In genomic region chr5:138995721-138996311, GRCm38 (mm10) we compare ENCODE assay signal across 8 mouse cellular contexts. TPM values are rescaled to one million over a fixed set of nuclear protein-coding genes. Genes with fewer than 3 reads are reported as not detected.
A peak's percentile ranks its signal among the peaks of the same experiment; 100 is the strongest.
DNase-seq lines count a peak whose midpoint lies in the region; ATAC-seq and TF ChIP-seq lines count a peak whose summit lies in the region.

No protein-coding gene starts in this region.

- H3K27ac ChIP-seq in hindbrain, embryonic 12.5 days, result peak overlapping the region; percentile 80
- H3K27ac ChIP-seq in lung, postnatal 0 days (ENCODE audit: low read length), result peak overlapping the region; percentile 97

- H3K4me1 ChIP-seq in hindbrain, embryonic 12.5 days, result peaks cover 60% of the 10 kb centered on the region
- H3K4me1 ChIP-seq in lung, postnatal 0 days (ENCODE audit: insufficient read depth, low read depth, low read length), result peaks cover 37% of the 10 kb centered on the region

- peak; percentile 56; the same call in 1 of the 2 replicates for TF ChIP-seq EP300 in lung, postnatal 0 days (IDR thresholded peaks at IDR 0.05)

- WGBS in hindbrain, embryonic 12.5 days, result under 1% methylated on average over 35 of the region's 52 CpGs
- 4% methylated on average over 30 of the region's 52 CpGs for WGBS in lung, postnatal 0 days

- H3K4me3 ChIP-seq in hindbrain, embryonic 12.5 days, result peak overlapping the region; percentile 54
- H3K4me3 ChIP-seq in lung, postnatal 0 days (ENCODE audit: low read depth, low read length), result peak overlapping the region; percentile 67

- in situ Hi-C loops in Patski (cut with MboI; ENCODE audit: low pct_unique_long_range_greater_than_20kb), result loop anchor here (10.0 kb wide), 1 partner anchor 241 kb away; the partner anchor contains the start of gene Fam20c

- no peaks in the 10 kb centered on the region for H3K36me3 ChIP-seq in hindbrain, embryonic 12.5 days
- H3K36me3 ChIP-seq in lung, postnatal 0 days (ENCODE audit: insufficient read depth, low read length), result no peaks in the 10 kb centered on the region

- CTCF ChIA-PET in Patski (lab: Charles Lee), result interaction anchor here (1.2 to 2.7 kb wide), 4 partner anchors 9 to 139 kb away, joined by 4 to 9 read pairs (median 7); no protein-coding TSS in a partner anchor

- no peak for DNase-seq in Patski (ENCODE audit: low read depth, low spot score)
- peak; percentile 74 to 76 for DNase-seq in cerebellum, postnatal 10 days
- DNase-seq in frontal cortex, postnatal 36 days (ENCODE audit: low spot score in 2 of 2), result peak; percentile 64 to 65
- peak; percentile 35 to 60 for DNase-seq in layer of hippocampus, postnatal 25 days (ENCODE audit: extremely low spot score in 1 of 2, low spot score in 1 of 2)
- peak; percentile 93 for DNase-seq in lung, postnatal 0 days (ENCODE audit: low spot score)
- DNase-seq in retina, postnatal 1 day, result peak; percentile 85
- no peak for DNase-seq in natural killer cell, adult 2 months (ENCODE audit: low spot score in 2 of 2)

- TF ChIP-seq CTCF in Patski (IDR thresholded peaks at IDR 0.05), result no peak
- peak; percentile 63 for TF ChIP-seq CTCF in lung, postnatal 0 days (IDR thresholded peaks at IDR 0.05)

- H3K9ac ChIP-seq in hindbrain, embryonic 12.5 days, result peak overlapping the region; percentile 80
- peak overlapping the region; percentile 74 for H3K9ac ChIP-seq in lung, postnatal 0 days (replicated peaks; ENCODE audit: low read depth)

- POLR2A ChIA-PET in Patski (lab: Charles Lee), result interaction anchor here (0.6 to 2.3 kb wide), 12 partner anchors 10 to 139 kb away, joined by 3 to 9 read pairs (median 4); no protein-coding TSS in a partner anchor

- H3K4me2 ChIP-seq in hindbrain, embryonic 12.5 days (replicated peaks), result peak overlapping the region; percentile 97
- peak overlapping the region; percentile 92 for H3K4me2 ChIP-seq in lung, postnatal 0 days (replicated peaks; ENCODE audit: low read depth, low read length)

- H3K9me3 ChIP-seq in hindbrain, embryonic 12.5 days (replicated peaks), result no peaks in the 10 kb centered on the region
- no peaks in the 10 kb centered on the region for H3K9me3 ChIP-seq in lung, postnatal 0 days (ENCODE audit: low read length)

- ATAC-seq in Patski, result peak; percentile 33
- peak; percentile 43 for ATAC-seq in hindbrain, embryonic 12.5 days (ENCODE audit: low FRiP score)
- peak; percentile 75 for ATAC-seq in lung, postnatal 0 days

- no peaks in the 10 kb centered on the region for H3K27me3 ChIP-seq in Patski
- H3K27me3 ChIP-seq in hindbrain, embryonic 12.5 days, result peaks cover 82% of the 10 kb centered on the region
- H3K27me3 ChIP-seq in lung, postnatal 0 days (replicated peaks; ENCODE audit: insufficient read depth, low read length), result peaks cover 29% of the 10 kb centered on the region; the same call in 1 of the 2 replicates

RNA-seq across cellular contexts. Expression of gene Pdgfa, which starts 1.4 kb away (rescaled TPM):
- polyA plus RNA-seq in Patski (2021), result 35.4 TPM
- 11.2 and 13.4 TPM in 2 replicates for polyA plus RNA-seq in hindbrain, embryonic 12.5 days (2016; fragmentation: Nextera tagmentation; extraction: Ambion mirVana)
- 10 to 100 TPM; 42.3 to 45.8 TPM for total RNA-seq in layer of hippocampus, postnatal 25 days (2021)
- polyA plus RNA-seq in lung, postnatal 0 days (2015; fragmentation: Nextera tagmentation; extraction: Ambion mirVana), result 108 and 114 TPM in 2 replicates

Comparison
In these comparisons a context has a peak if more than half of its experiments do, and no peak if none do; other contexts are left out.
1. DNase-seq: peak in cerebellum, postnatal 10 days (2 of 2), frontal cortex, postnatal 36 days (2 of 2), layer of hippocampus, postnatal 25 days (2 of 2), lung, postnatal 0 days (single experiment) and retina, postnatal 1 day (single experiment); none in Patski (single experiment) and natural killer cell, adult 2 months (0 of 2).
2. Peak in every context shown above with its lines, with median percentiles within 50 percentile points of each other: ATAC-seq.